Mouse (Mus musculus): Measurements from ENCODE around the gene Amhr2. TPM values are rescaled to one million over a fixed set of nuclear protein-coding genes. Genes with fewer than 3 reads are reported as not detected.

Amhr2 gene
- polyA plus RNA-seq, 1 experiment from 2014 or later, result 0.10 TPM

GRCm38 (mm10) chr15:102420986-102421385, 24.2 kb upstream of the Amhr2 start:
- Histone ChIP-seq H3K9me3 (ENCODE audit: control insufficient read depth, low read length) (no peaks in the 10 kb centered on the region), H3K27me3 (replicated peaks; ENCODE audit: control insufficient read depth, insufficient read depth, low read length) (no peaks in the 10 kb centered on the region), H3K9ac (ENCODE audit: low read depth, low read length) (no peak overlapping the region), H3K4me2 (ENCODE audit: low read length) (no peak overlapping the region), H3K27ac (ENCODE audit: low read depth, low read length) (no peak overlapping the region), H3K4me3 (ENCODE audit: low read length) (no peak overlapping the region), H3K36me3 (ENCODE audit: control insufficient read depth, insufficient read depth, low read length) (no peaks in the 10 kb centered on the region; the same call in 1 of the 2 replicates), H3K4me1 (ENCODE audit: control insufficient read depth, insufficient read depth, low read depth, low read length) (no peaks in the 10 kb centered on the region)
- ATAC-seq, result no peak
- 58% methylated on average over 1 of the region's 1 CpGs for WGBS

DNA sequence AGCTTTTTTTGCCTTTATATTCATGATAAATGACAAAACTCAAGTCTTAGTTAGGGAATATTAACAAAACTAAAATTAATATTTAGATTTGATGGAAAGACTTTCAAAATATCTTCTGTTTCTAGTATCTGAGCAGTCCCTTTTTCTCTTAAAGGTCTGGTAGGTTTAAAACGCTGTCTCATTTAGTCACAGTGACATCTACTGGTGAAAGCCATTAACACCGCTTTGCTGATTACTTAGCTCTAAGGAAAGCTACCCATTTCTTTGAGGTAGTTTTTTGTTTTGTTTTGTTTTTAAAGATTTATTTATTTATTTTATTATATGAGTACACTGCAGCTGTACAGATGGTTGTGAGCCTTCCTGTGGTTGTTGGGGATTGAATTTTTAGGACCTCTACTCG, 23.7 kb upstream of the Amhr2 start:
- no peaks in the 10 kb centered on the region for H3K4me1 ChIP-seq (ENCODE audit: control insufficient read depth, insufficient read depth, low read depth, low read length)
- H3K36me3 ChIP-seq (ENCODE audit: control insufficient read depth, insufficient read depth, low read length), result no peaks in the 10 kb centered on the region; the same call in 1 of the 2 replicates
- H3K27me3 ChIP-seq (replicated peaks; ENCODE audit: control insufficient read depth, insufficient read depth, low read length), result no peaks in the 10 kb centered on the region
- no peaks in the 10 kb centered on the region for H3K9me3 ChIP-seq (ENCODE audit: control insufficient read depth, low read length)
- no peak overlapping the region for H3K27ac ChIP-seq (ENCODE audit: low read depth, low read length)
- H3K4me3 ChIP-seq (ENCODE audit: low read length), result no peak overlapping the region
- no peak overlapping the region for H3K4me2 ChIP-seq (ENCODE audit: low read length)
- H3K9ac ChIP-seq (ENCODE audit: low read depth, low read length), result no peak overlapping the region
- ATAC-seq, result no peak
- 55% methylated on average over 3 of the region's 3 CpGs for WGBS

- no peak for ATAC-seq
- Histone ChIP-seq H3K27ac (ENCODE audit: low read depth, low read length) (no peak overlapping the region), H3K9ac (ENCODE audit: low read depth, low read length) (no peak overlapping the region), H3K36me3 (ENCODE audit: control insufficient read depth, insufficient read depth, low read length) (peaks cover 3% of the 10 kb centered on the region), H3K9me3 (ENCODE audit: control insufficient read depth, low read length) (no peaks in the 10 kb centered on the region), H3K4me2 (ENCODE audit: low read length) (no peak overlapping the region), H3K4me1 (ENCODE audit: control insufficient read depth, insufficient read depth, low read depth, low read length) (no peaks in the 10 kb centered on the region), H3K4me3 (ENCODE audit: low read length) (no peak overlapping the region), H3K27me3 (replicated peaks; ENCODE audit: control insufficient read depth, insufficient read depth, low read length) (no peaks in the 10 kb centered on the region)
- WGBS, result 98% methylated on average over 2 of the region's 2 CpGs
Observed at GRCm38 (mm10) chr15:102423602-102424240, 21.4 kb upstream of the Amhr2 start.

DNA sequence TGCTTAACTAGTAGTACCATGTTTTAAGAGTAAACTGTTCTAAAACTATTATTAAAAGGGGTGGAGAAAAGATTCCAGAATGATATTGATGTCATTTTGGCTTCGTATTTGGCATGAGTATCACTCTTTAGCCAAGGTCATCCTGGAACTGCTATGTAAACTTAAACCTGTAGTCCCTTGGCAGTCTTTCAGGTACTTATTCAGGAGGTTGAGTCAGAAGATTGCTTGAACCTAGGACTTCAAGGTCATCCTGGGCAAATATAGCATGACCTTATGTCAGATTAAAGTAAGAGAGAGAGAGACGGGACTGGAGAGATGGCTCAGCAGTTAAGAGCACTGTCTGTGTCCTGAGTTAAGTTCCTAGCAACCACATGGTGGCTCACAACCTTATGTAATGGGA, 20.5 kb upstream of the Amhr2 start:
- H3K27ac ChIP-seq (ENCODE audit: low read depth, low read length), result no peak overlapping the region
- peaks cover 7% of the 10 kb centered on the region for H3K36me3 ChIP-seq (ENCODE audit: control insufficient read depth, insufficient read depth, low read length)
- no peak overlapping the region for H3K4me2 ChIP-seq (ENCODE audit: low read length)
- no peaks in the 10 kb centered on the region for H3K9me3 ChIP-seq (ENCODE audit: control insufficient read depth, low read length)
- no peaks in the 10 kb centered on the region for H3K4me1 ChIP-seq (ENCODE audit: control insufficient read depth, insufficient read depth, low read depth, low read length)
- H3K4me3 ChIP-seq (ENCODE audit: low read length), result no peak overlapping the region
- H3K27me3 ChIP-seq (replicated peaks; ENCODE audit: control insufficient read depth, insufficient read depth, low read length), result no peaks in the 10 kb centered on the region
- no peak overlapping the region for H3K9ac ChIP-seq (ENCODE audit: low read depth, low read length)
- no peak for ATAC-seq
- 90% methylated on average over 2 of the region's 2 CpGs for WGBS

- Histone ChIP-seq H3K9ac (ENCODE audit: low read depth, low read length) (no peak overlapping the region), H3K27me3 (replicated peaks; ENCODE audit: control insufficient read depth, insufficient read depth, low read length) (no peaks in the 10 kb centered on the region), H3K36me3 (ENCODE audit: control insufficient read depth, insufficient read depth, low read length) (peaks cover 16% of the 10 kb centered on the region), H3K9me3 (ENCODE audit: control insufficient read depth, low read length) (no peaks in the 10 kb centered on the region), H3K4me3 (ENCODE audit: low read length) (no peak overlapping the region), H3K27ac (ENCODE audit: low read depth, low read length) (no peak overlapping the region), H3K4me2 (ENCODE audit: low read length) (no peak overlapping the region), H3K4me1 (ENCODE audit: control insufficient read depth, insufficient read depth, low read depth, low read length) (no peaks in the 10 kb centered on the region)
- ATAC-seq, result no peak
- WGBS, result 100% methylated on average over 1 of the region's 1 CpGs
Observed at GRCm38 (mm10) chr15:102426963-102427362, 18.2 kb upstream of the Amhr2 start.

DNA sequence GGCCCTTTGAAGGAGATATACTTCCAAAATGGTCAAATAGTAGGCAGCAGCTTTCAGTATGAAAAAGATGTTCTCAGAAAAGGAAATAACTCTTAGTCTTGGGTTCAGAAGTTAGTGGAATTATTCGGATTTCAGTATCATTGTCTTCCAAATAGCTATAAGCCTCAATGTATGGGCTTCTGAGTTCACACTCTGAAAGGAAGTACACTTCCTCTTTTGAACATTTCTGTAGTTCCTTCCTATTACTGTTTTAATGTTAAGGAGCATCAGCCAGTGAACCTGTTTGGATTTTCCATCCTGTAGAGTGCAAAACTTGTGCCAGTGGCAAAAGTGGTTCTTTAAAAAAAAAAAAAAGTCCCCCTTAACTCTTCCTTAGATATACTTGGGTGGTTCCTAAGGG, 13.1 kb upstream of the Amhr2 start:
- no peak overlapping the region for H3K27ac ChIP-seq (ENCODE audit: low read depth, low read length)
- WGBS, result 87% methylated on average over 1 of the region's 1 CpGs
- H3K27me3 ChIP-seq (replicated peaks; ENCODE audit: control insufficient read depth, insufficient read depth, low read length), result no peaks in the 10 kb centered on the region
- H3K9me3 ChIP-seq (ENCODE audit: control insufficient read depth, low read length), result no peaks in the 10 kb centered on the region
- H3K4me3 ChIP-seq (ENCODE audit: low read length), result no peak overlapping the region
- H3K4me2 ChIP-seq (ENCODE audit: low read length), result no peak overlapping the region
- no peak for ATAC-seq
- H3K36me3 ChIP-seq (ENCODE audit: control insufficient read depth, insufficient read depth, low read length), result peaks cover 29% of the 10 kb centered on the region
- no peaks in the 10 kb centered on the region for H3K4me1 ChIP-seq (ENCODE audit: control insufficient read depth, insufficient read depth, low read depth, low read length)
- no peak overlapping the region for H3K9ac ChIP-seq (ENCODE audit: low read depth, low read length)

- Histone ChIP-seq H3K4me2 (ENCODE audit: low read length) (no peak overlapping the region), H3K4me1 (ENCODE audit: control insufficient read depth, insufficient read depth, low read depth, low read length) (no peaks in the 10 kb centered on the region), H3K9me3 (ENCODE audit: control insufficient read depth, low read length) (no peaks in the 10 kb centered on the region), H3K9ac (ENCODE audit: low read depth, low read length) (no peak overlapping the region), H3K36me3 (ENCODE audit: control insufficient read depth, insufficient read depth, low read length) (peaks cover 28% of the 10 kb centered on the region), H3K27ac (ENCODE audit: low read depth, low read length) (no peak overlapping the region), H3K27me3 (replicated peaks; ENCODE audit: control insufficient read depth, insufficient read depth, low read length) (no peaks in the 10 kb centered on the region), H3K4me3 (ENCODE audit: low read length) (no peak overlapping the region)
- 91% methylated on average over 4 of the region's 4 CpGs for WGBS
- ATAC-seq, result no peak
Observed at GRCm38 (mm10) chr15:102433173-102433572, 12.0 kb upstream of the Amhr2 start.

GRCm38 (mm10) chr15:102442490-102442889, 2.7 kb upstream of the Amhr2 start:
- H3K9me3 ChIP-seq (ENCODE audit: control insufficient read depth, low read length), result no peaks in the 10 kb centered on the region
- no peak overlapping the region for H3K4me2 ChIP-seq (ENCODE audit: low read length)
- H3K4me3 ChIP-seq (ENCODE audit: low read length), result no peak overlapping the region
- H3K36me3 ChIP-seq (ENCODE audit: control insufficient read depth, insufficient read depth, low read length), result no peaks in the 10 kb centered on the region
- 46% methylated on average over 2 of the region's 2 CpGs for WGBS
- peak; percentile 45; the same call in 1 of the 2 replicates for ATAC-seq
- H3K27me3 ChIP-seq (replicated peaks; ENCODE audit: control insufficient read depth, insufficient read depth, low read length), result no peaks in the 10 kb centered on the region
- H3K9ac ChIP-seq (ENCODE audit: low read depth, low read length), result no peak overlapping the region
- no peaks in the 10 kb centered on the region for H3K4me1 ChIP-seq (ENCODE audit: control insufficient read depth, insufficient read depth, low read depth, low read length)
- no peak overlapping the region for H3K27ac ChIP-seq (ENCODE audit: low read depth, low read length)

DNA sequence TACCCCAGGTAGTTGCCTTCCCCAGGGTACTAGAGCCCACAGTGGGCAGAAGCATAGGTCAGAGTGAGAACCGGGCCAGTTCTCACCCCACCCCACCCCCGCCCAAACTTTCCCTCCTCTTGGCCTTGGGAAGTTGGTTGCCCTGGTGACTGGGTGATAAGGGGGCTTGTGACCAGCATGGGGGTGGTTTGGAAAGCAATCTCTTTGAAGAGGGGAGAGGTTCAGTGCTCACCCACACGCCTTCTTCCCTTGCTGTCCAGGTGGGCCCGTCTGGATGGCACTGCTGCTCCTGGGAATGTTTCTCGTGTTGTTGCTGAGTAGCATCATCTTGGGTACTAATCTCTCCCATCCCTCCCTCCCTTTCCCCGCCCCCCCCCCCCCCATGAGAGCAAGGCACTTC, 1.3 kb downstream of the Amhr2 start:
- Histone ChIP-seq H3K9me3 (ENCODE audit: control insufficient read depth, low read length) (no peaks in the 10 kb centered on the region), H3K4me3 (ENCODE audit: low read length) (no peak overlapping the region), H3K4me2 (ENCODE audit: low read length) (no peak overlapping the region), H3K36me3 (ENCODE audit: control insufficient read depth, insufficient read depth, low read length) (no peaks in the 10 kb centered on the region), H3K27ac (ENCODE audit: low read depth, low read length) (no peak overlapping the region), H3K27me3 (replicated peaks; ENCODE audit: control insufficient read depth, insufficient read depth, low read length) (no peaks in the 10 kb centered on the region), H3K4me1 (ENCODE audit: control insufficient read depth, insufficient read depth, low read depth, low read length) (no peaks in the 10 kb centered on the region), H3K9ac (ENCODE audit: low read depth, low read length) (no peak overlapping the region)
- WGBS, result 68% methylated on average over 5 of the region's 6 CpGs
- no peak for ATAC-seq

GRCm38 (mm10) chr15:102449366-102449765, 4.2 kb downstream of the Amhr2 start:
- Histone ChIP-seq H3K4me2 (ENCODE audit: low read length) (no peak overlapping the region), H3K9me3 (ENCODE audit: control insufficient read depth, low read length) (no peaks in the 10 kb centered on the region), H3K27ac (ENCODE audit: low read depth, low read length) (no peak overlapping the region), H3K27me3 (replicated peaks; ENCODE audit: control insufficient read depth, insufficient read depth, low read length) (no peaks in the 10 kb centered on the region), H3K4me1 (ENCODE audit: control insufficient read depth, insufficient read depth, low read depth, low read length) (no peaks in the 10 kb centered on the region), H3K36me3 (ENCODE audit: control insufficient read depth, insufficient read depth, low read length) (no peaks in the 10 kb centered on the region), H3K4me3 (ENCODE audit: low read length) (no peak overlapping the region), H3K9ac (ENCODE audit: low read depth, low read length) (no peak overlapping the region)
- WGBS, result 70% methylated on average over 8 of the region's 8 CpGs
- ATAC-seq, result no peak

All from hindbrain, embryonic 16.5 days (tissue).